In the genomic region with DNA sequence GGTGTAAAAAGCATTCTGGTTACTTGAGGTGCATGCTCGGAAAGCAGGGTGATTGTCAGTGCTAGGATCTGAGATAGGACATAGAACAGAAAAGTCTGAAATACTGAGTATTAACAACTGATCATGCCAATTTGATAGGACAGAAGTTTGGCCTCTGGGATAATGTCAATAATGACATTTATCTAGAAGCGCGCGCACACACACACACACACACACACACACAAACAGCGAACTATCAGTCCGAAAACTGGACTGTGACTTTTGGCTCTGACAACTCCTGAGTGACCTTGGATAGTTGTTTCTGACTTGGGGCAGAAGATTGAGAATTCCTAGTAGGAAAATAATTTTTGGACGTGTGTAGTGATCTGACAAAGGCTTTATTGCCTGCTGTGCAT, we compare ENCODE assay signal across 1 mouse cellular context.
TF ChIP-seq lines count a peak whose summit lies in the region.

No protein-coding gene starts in this region.

TF ChIP-seq in MEL, 35 proteins besides CTCF, POLR2A, EP300 and RAD21 (continued from another document):
- no peak for TF ChIP-seq GATA1 (IDR thresholded peaks at IDR 0.05; ENCODE audit: low read depth, low read length)
- TF ChIP-seq TCF12 (IDR thresholded peaks at IDR 0.05; ENCODE audit: low read depth, low read length) = no peak
- TF ChIP-seq TBP (IDR thresholded peaks at IDR 0.05; ENCODE audit: low read depth, low read length) = no peak
- no peak for TF ChIP-seq MAX (IDR thresholded peaks at IDR 0.05; ENCODE audit: low read length)
- TF ChIP-seq USF1 (IDR thresholded peaks at IDR 0.05; ENCODE audit: low read depth, low read length) = no peak
- TF ChIP-seq USF2 (IDR thresholded peaks at IDR 0.05; ENCODE audit: borderline replicate concordance in 1 of 2, insufficient read depth in 1 of 2, low read depth in 1 of 2, low read length in 2 of 2) = no peak
- no peak for TF ChIP-seq ELF1 (IDR thresholded peaks at IDR 0.05; ENCODE audit: low read depth, low read length)
TF ChIP-seq in MEL: peak in this region for 0.
